Mouse (Mus musculus) mesoderm, embryonic 11.5 days (tissue): ENCODE data around the gene Hmg20b.
A peak's percentile ranks its signal among the peaks of the same experiment; 100 is the strongest.

ENCODE experiments used
- DNase-seq: peaks from one replicate; pipeline ENCODE4 v3.0.0-alpha.2; 2012; ENCODE audit warnings: low read depth, low spot score

Gene Hmg20b

DNA sequence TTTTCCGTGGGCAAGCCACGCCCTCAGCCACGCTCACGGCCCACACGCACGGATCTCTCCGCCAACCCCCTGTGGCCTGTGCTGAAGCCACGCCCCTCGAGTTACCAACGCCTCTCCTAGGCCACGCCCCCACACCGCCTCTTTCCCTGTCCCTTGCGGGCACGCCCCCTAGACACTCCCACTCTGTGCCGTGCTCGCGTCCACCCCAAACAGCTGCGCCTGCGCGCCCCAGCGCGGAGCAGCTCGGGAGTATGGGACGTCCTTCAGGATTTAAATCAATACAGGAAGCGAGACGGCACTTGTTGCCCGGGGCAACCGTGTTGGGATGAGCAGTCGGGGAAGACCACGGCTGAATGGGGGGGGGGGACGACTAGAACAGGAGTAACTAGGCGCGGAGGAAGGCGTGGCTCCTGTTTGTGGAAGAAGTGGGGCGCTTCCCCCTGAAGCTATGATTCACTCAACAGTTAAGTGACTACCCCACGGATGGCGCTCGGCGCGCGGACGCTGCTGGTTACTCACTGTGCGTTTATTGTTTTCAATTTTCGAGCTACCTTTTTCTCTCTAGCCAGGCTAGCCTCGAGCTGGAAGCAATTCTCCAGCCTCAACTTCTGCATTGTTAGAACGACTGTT is 28.4 kb upstream of the Hmg20b start:
- peak; percentile 100 for DNase-seq

DNA sequence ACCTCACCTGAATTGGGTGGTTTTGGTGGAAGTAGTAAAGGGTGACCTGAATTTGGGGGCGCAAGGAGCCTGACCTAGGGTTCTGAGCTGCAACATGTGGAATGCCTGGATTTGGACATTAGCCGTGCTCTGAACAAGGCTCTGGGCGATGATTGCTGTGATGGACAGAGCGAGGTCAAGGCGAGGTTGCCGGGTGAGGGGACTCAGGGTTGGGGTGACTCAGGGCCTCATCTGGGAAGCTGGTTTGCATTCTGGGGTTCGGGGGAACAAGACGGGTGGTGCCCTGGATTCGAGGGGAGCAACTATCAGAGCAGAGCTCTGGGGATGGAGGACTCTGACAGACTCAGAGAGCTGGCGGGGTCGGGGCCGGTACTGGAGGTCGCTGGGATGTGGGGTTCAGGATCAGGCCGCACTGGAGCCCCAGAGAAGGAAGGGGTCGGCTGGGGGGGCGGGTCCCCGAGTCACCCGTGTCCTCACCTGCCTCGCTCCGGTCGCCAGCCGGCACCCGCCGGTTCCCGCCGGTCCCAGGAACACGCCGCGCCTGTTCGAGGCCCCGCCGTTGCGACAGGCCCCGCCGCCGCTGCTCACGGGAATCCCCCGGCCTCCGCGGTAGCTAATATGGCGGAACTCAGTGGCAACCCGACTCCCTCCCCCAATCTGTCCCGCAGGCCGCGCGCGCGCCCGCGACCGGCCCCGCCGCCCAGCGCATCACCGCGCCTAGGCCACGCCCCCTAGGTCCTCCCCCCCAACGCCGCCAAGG is 27.7 kb upstream of the Hmg20b start, which contains the start of gene Fzr1:
Gene Fzr1, minus strand, starts transcription at position 724 of the 760 bp plus-strand sequence.
- no peak for DNase-seq

- no peak for DNase-seq
Measured at GRCm38 (mm10) chr10:81377362-81377664, 27.0 kb upstream of the Hmg20b start.

DNA sequence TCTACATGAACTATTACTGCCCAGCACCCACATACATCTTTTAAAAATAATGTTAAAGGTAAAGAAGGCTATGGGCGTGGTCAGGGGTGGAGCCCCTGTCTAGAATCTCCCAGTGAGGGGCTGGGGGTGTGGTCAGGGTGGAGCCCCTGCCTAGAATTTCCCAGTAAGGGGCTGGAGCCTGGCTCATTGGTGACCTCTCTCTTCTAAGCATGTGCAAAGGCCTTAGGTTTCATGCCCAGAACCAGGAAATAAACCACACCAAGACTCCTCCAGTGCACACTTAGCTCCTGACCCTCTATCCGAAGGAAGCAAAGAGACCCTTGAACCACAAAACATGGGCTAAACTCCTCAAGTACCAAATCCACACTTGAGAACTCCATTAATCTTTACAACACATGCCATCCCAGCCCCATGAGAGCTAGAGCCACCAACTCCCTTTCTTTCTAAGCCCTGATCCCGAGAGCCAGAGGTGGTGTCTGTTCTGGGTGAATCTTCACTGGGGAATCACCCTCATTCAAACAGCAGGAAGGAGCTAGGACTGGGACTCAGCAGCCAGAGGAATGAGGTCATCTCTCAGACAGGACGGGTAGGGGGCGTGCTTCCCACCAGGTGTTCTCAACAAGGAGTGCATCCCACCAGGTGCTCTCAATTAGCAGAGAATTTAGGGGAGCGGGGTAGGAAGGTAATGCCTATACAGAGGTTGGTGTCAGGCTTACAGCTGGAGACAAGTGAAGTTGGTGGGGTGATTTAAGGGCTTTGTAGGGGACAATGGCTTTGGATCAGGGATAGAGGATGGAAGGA is 26.5 kb upstream of the Hmg20b start:
- no peak for DNase-seq

DNA sequence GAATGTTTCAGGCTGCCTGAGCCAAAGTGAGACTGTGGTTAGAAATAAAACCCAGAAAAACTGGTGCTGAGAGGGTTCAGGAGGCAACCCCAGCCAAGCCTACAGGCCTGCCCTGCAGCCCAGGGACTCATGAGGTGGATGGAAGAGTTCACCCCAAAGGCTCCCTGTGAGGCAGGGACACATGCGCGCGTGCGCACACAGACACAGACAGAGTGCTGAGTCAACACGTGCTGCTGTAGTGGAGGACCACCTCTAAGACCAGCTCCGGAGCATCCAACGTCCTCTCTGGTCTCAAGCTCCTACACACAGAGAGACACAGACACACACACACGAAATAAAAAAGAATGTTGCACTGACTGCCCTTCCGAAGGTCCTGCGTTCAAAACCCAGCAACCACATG is 25.0 kb upstream of the Hmg20b start:
- DNase-seq, result no peak

DNA sequence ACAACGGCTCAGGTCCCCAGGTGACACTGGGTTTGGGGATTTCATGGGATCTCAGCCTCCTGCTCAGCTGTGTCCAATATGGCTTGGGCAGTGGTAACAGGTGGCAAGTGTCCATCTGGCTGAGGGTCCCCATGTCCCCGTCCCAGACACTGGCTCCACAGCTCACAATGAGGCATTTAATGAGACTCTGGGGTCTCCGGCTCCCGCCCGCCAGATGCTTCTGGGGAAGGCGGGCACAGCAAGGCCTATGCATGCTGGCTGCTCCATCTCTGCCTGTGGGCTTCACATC is 16.9 kb upstream of the Hmg20b start:
- no peak for DNase-seq

DNA sequence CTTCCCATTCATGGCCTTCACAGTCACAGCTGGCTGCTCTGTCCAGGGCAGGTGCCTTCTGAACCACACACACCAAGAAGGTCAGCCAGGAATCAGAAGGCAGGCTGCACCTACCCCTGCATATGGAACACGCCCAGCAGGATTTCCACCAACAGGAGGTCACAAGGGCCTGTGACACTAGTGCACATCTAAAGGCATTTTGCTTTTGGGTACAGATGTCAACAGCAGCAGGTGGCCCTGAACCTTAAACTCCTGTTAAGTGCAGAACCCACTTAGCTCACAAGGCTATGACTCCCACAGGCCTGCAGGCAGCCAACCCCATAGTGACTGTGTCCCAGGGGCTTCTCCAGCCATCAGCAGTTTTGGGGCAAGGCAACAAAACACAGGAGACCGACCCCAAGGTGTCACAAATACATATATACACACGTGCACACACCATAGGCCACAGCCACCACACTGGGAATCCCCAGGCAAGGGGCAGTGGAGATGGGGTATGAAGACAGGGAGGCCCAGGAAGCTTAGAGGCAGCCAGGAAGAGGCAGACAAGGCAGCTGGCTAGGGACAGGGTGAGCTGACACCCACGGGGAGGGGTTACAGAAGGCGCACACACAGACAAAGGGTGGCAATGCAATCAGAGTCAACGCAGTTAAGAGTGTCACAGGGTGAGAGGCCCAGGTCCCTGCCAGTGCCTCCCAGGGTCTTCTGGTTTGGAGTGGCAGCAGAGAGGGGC is 16.4 kb upstream of the Hmg20b start:
- no peak for DNase-seq

DNA sequence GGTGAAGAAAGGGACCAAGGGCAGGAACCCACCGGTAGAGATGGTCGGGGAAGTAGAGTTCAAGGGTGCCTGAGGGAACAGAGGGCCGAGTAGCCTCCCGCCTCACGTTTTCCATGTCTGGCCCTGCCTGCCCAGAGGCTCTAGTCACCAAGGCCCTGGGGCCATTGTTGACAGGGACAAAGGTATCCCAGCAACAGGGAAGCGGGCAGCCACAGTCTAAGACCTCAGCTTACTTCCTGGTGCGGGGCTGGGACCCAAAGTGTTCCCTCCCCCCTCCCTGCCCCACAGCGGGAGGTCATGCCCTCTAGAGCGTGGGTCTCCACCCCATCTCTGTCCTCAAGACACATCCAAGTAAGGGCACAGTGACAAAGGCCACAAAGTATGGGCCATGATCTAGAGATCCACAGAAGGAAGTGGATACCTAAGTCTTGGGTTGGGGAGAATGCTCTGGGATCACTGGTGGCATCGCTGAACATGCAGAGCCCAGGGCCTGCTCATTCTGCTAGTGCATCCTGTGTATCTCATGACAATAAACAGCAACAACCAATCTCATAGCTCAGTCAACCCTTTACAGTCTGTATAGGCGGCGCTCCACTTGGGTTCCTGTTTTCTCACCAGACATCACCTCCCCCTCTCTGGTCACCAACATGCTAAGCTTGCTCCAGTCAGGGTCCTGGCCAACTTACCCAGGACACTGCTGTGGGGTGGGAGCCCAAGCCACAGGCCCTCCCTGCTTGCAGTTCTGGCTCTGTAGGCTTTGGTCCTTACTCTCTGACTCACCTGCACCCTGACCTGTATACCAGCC is 15.6 kb upstream of the Hmg20b start, which contains the start of gene 4930404N11Rik:
Gene 4930404N11Rik, minus strand, starts transcription at position 145 of the 805 bp plus-strand sequence.
- DNase-seq, result no peak

DNA sequence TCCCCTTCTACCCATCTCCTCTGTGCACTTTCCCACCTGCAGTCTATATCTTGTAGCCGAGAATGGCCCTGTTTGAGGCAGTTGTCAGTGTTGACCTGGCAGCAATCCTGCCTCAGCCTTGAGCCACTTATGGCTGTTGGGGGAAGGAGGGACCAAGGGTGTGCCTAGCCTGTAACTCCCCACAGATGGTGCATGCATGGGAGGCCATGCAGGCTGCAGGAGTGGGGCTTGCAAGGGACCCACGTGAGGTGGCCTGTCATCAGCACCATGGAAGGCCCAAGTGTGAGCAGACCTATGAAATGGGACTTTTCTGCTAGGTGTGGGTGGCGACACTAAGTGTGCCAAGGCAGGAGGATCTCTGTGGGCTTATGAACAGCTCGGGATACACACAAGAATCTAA is 14.8 kb upstream of the Hmg20b start:
- no peak for DNase-seq

DNA sequence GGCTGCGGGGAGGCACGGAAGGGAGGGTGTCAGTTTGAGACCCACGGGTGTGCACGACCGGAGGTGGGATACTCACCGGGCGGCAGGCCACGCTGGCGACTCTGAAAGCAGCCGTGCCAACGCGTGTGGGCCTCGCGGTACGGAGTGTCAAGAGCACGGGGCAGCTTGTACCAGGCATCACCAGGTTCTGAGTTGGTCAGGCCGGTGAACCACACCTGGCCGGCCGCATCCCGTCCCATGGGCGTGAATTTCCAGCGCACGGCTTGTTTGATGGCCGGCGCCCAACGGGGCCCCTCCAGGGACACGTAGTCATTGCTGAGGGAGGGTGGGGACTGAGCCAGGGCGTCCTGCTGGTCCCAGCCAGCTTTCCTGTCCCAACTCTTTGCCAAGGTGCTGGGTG is 14.4 kb upstream of the Hmg20b start:
- DNase-seq, result no peak

DNA sequence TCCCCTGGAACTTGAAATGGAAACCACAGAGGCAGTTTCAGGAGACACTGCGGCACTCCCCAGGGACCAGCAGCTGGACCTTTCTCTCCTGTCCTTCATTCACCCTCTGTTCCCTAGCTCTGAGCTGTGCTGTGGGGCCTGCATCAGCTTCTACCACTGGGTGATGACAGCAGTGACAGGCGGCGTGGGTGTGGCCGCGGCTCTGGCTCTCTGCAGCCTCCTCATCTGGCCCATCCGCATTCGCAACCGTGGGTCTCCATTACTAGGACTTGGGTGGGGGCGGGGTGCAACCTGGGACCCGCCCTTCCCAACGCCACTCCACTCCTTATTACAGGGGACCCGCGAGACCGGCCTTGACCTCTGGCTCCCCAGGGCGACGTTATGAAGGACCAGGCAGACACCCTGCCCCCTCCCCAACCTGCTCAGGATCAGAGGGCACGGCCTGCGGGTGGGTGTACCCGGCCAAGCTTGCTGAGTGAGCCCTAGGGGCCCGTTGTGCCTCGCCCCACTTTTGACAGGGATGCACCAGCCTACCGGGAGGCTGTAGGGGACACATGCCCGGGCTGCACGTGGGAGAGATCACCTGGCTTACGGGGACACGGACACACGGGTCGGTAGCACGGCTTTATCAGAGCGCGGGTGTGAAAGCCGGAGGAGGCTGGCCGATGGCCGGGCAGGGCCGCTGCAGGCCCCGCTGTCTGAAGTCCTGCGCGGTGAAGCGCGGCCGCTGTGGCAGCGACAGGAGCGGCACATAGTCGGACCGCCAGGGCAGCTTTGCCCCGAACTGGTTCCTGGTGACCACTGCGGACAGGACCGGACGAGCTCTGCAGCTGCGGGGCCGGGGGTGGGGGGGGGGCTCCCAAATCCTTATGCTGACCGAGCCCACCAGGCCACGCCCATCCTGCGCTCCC is 13.4 kb upstream of the Hmg20b start:
- DNase-seq, result no peak

DNA sequence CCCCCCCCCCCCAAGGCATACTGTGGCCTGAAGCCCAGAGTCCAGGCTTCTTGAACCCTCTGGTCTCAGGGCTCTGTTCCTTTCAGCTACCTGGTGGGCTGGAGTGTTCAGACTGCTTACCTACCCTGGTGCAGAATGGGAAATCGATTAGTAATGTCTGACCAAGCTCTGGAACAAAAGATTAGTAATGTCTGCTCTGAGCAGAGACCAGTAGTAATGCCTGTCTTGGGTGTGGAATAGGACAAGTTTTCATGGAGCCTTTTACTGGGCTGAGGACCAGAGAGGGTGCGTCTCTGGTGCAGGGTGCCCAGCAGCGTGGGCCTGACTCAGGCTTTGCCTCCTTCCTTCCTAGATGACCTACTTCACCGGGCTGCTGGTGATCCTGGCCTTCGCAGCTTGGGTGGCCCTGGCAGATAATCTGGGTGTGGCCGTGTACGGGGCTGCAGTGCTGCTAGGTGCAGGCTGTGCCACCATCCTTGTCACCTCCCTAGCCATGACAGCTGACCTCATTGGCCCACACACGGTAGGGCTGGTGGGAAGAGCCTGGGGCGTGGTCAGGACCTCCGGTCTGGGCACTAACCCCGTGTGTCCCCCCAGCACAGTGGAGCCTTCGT is 12.2 kb upstream of the Hmg20b start:
- no peak for DNase-seq

- DNase-seq, result no peak
Measured at GRCm38 (mm10) chr10:81360721-81361120, 10.4 kb upstream of the Hmg20b start.

DNA sequence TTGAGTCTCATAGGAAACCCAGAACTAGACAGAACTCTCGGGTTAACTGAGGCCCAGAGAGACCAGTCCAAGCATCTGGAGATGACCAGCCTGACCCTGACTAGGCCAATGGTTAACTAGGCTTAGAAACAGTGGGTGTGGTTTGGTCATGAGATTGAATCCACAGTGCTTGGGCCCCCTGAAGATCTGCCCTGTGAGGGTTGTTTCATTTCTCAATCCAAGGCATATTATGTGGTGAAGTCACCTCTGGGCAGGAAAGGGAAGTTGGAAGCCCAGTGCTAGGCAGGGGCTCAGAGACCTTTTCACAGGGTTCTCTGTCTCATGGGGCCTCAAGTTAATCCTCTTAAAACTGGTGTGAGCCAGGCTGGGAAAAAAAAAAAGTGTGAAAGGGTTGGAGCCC is 8.6 kb upstream of the Hmg20b start:
- no peak for DNase-seq

GRCm38 (mm10) chr10:81358209-81358608 is 7.9 kb upstream of the Hmg20b start:
- no peak for DNase-seq

- peak; percentile 90 for DNase-seq
Measured at GRCm38 (mm10) chr10:81356991-81357844, 6.9 kb upstream of the Hmg20b start, which contains the start of gene Mfsd12. Gene Mfsd12 (plus strand): TSS chr10:81357491.

- no peak for DNase-seq
Measured at GRCm38 (mm10) chr10:81356352-81356990, 6.2 kb upstream of the Hmg20b start.

DNA sequence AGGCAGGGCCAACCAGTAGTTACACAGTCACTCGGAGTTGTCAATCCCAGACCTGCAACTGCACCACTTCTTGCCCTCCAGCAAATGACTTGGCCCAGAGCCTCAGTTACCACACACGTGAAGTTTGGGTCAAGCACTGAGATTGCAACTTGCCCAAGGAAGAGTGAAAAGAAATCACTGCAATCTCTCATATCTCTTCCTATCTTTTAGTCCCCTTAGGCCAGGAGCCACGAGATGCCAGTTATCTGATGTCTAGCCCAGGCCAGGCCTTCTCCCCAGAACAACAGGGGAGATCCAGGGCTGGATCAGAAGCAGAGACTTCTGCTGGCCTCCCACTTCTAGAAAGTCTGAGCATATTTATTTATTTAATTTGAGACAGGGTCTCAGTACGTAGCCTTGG is 5.3 kb upstream of the Hmg20b start:
- DNase-seq, result no peak
